Mouse (Mus musculus) limb, embryonic 10.5 days (tissue): ENCODE results near the gene Fam13c. TPM values are rescaled to one million over a fixed set of nuclear protein-coding genes. Genes with fewer than 3 reads are reported as not detected.
A peak's percentile ranks its signal among the peaks of the same experiment; 100 is the strongest.

Source experiments
- DNase-seq: peaks from one replicate; pipeline ENCODE4 v3.0.0-alpha.2; 2017; ENCODE audit warnings: low spot score
- H3K27ac ChIP-seq: fragments of 300-500 bp; sonication (generic); 2 replicates; pipeline ENCODE4 v1.5.1; 2016; ENCODE audit warnings: mild to moderate bottlenecking
- H3K27me3 ChIP-seq: fragments of 300-500 bp; sonication (generic); 2 replicates; pipeline ENCODE4 v1.6.1; 2016; ENCODE audit warnings: low read depth, mild to moderate bottlenecking; ENCODE audit not compliant: poor library complexity, severe bottlenecking
- H3K36me3 ChIP-seq: fragments of 300-500 bp; sonication (generic); 2 replicates; pipeline ENCODE4 v1.6.1; 2016; ENCODE audit warnings: mild to moderate bottlenecking, moderate library complexity
- H3K4me1 ChIP-seq: fragments of 300-500 bp; sonication (generic); 2 replicates; pipeline ENCODE4 v1.6.1; 2016
- H3K4me3 ChIP-seq: fragments of 300-500 bp; sonication (generic); 2 replicates; pipeline ENCODE4 v1.5.1; 2016; ENCODE audit warnings: mild to moderate bottlenecking, moderate library complexity
- H3K9me3 ChIP-seq: fragments of 300-500 bp; sonication (generic); replicated peaks from 2 replicates; pipeline ENCODE4 v1.6.1; 2016; ENCODE audit warnings: mild to moderate bottlenecking
- WGBS: fragments of 180-500 bp; shearing (Covaris S2); methylation state at CpG from one replicate; pipeline ENCODE4 v1.1.7; 2016; 5-methylcytosine and 5-hydroxymethylcytosine counted together
- polyA plus RNA-seq: library from polyadenylated mRNA; unstranded; fragments of >200 nt; fragmentation: Nextera tagmentation; extraction: Ambion mirVana; gene quantifications from 2 replicates; pipeline ENCODE4 v1.2.1, GENCODE M21; 2016

Gene Fam13c
- polyA plus RNA-seq, 1 experiment from 2014 or later, result 7.8 TPM

GRCm38 (mm10) chr10:70599126-70599924 is 159.0 kb downstream of the Fam13c start:
- under 1% methylated on average over 108 of the region's 124 CpGs for WGBS
- DNase-seq, result peak; percentile 83
- Histone ChIP-seq H3K4me1 (peaks cover 17% of the 10 kb centered on the region), H3K36me3 (no peaks in the 10 kb centered on the region), H3K27me3 (peaks cover 45% of the 10 kb centered on the region), H3K27ac (peak overlapping the region; percentile 64), H3K9me3 (no peaks in the 10 kb centered on the region), H3K4me3 (peak overlapping the region; percentile 76)

GRCm38 (mm10) chr10:70599925-70600305 is 159.6 kb downstream of the Fam13c start:
- DNase-seq, result no peak
- H3K4me3 ChIP-seq, result peak overlapping the region; percentile 76
- peaks cover 45% of the 10 kb centered on the region for H3K27me3 ChIP-seq
- peaks cover 17% of the 10 kb centered on the region for H3K4me1 ChIP-seq
- H3K36me3 ChIP-seq, result no peaks in the 10 kb centered on the region
- H3K9me3 ChIP-seq, result no peaks in the 10 kb centered on the region
- WGBS, result under 1% methylated on average over 28 of the region's 28 CpGs
- peak overlapping the region; percentile 64 for H3K27ac ChIP-seq

Other genes starting within 250 kb of the Fam13c start
- 0.39 and 2.9 TPM in 2 replicates for gene Mrln, start 235.8 kb upstream of the Fam13c start, polyA plus RNA-seq
- 0.14 and 0.28 TPM in 2 replicates for gene Slc16a9, start 195.4 kb upstream of the Fam13c start, polyA plus RNA-seq
- gene Phyhipl, start 215.5 kb downstream of the Fam13c start, polyA plus RNA-seq, result 2.0 and 2.8 TPM in 2 replicates